Mouse (Mus musculus): ENCODE measurements around the gene B3glct.

GRCm38 (mm10) chr5:149711545-149711944 is 33.5 kb downstream of the B3glct start:
- TF ChIP-seq CTCF (IDR thresholded peaks at IDR 0.05; ENCODE audit: extremely low read depth, insufficient read length, insufficient replicate concordance, low read depth, low read length), result no peak; the same call in 1 of the 2 replicates
- no peak for TF ChIP-seq POLR2A (IDR thresholded peaks at IDR 0.05; ENCODE audit: low read depth, low read length)

All from small intestine, adult 2 months (tissue).